Mouse (Mus musculus) liver, postnatal 0 days (tissue): Measurements from ENCODE around the gene Mfsd14a.

Experiments used
- CTCF ChIP-seq: sonication (generic); IDR thresholded peaks from 2 replicates; pipeline ENCODE4 v1.5.1; 2016; ENCODE audit warnings: antibody characterized with exemption, low read depth
- EP300 ChIP-seq: IDR thresholded peaks from 2 replicates; pipeline ENCODE4 v1.6.1; 2016; ENCODE audit warnings: antibody characterized with exemption, low read depth, mild to moderate bottlenecking

DNA sequence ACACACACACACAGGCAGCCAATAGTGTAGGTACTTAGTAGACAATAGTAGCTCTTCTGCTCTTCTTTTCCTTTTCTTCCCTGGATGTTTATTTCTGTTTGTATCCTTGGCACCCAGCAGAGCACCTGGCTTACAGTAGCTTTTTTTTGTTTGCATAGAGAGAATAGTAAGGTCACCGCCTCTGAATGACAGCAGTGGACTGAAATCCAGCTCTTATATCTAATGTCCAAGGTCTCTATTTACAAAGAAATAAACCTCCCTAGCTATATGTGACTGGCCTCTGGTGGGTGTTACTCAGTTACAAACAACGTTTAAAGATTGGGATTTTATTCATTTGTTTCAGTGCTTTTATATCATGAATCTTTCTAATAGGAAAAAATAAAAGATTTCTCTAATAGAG, 62.8 kb downstream of the Mfsd14a start:
- TF ChIP-seq CTCF (no peak), EP300 (no peak)
